Mouse (Mus musculus) heart, embryonic 16.5 days (tissue): ENCODE results near the gene Fam43b. TPM values are rescaled to one million over a fixed set of nuclear protein-coding genes. Genes with fewer than 3 reads are reported as not detected.

Experiments used
- ATAC-seq: fragments of 200-750 bp; cut with Nextera tagmentation; replicated peaks from 2 replicates; pipeline ENCODE4 v1.8.0; 2017; ENCODE audit warnings: moderate number of reproducible peaks; ENCODE audit not compliant: insufficient read depth, low FRiP score; ENCODE audit errors: extremely low read depth
- H3K27ac ChIP-seq: fragments of 300-500 bp; sonication (generic); 2 replicates; pipeline ENCODE4 v1.5.1; 2014; ENCODE audit warnings: mild to moderate bottlenecking, low read length, control low read depth, moderate library complexity
- H3K27me3 ChIP-seq: fragments of 300-500 bp; sonication (generic); 2 replicates; pipeline ENCODE4 v1.6.1; 2014; ENCODE audit warnings: low read length, mixed read lengths; ENCODE audit not compliant: control insufficient read depth, insufficient read depth
- H3K36me3 ChIP-seq: fragments of 300-500 bp; sonication (generic); 2 replicates; pipeline ENCODE4 v1.6.1; 2014; ENCODE audit not compliant: control insufficient read depth, insufficient read depth
- H3K4me1 ChIP-seq: fragments of 300-500 bp; sonication (generic); 2 replicates; pipeline ENCODE4 v1.6.1; 2014; ENCODE audit warnings: low read length, mixed read lengths; ENCODE audit not compliant: control insufficient read depth, insufficient read depth
- H3K4me2 ChIP-seq: fragments of 300-500 bp; sonication (generic); 2 replicates; pipeline ENCODE4 v1.6.1; 2014; ENCODE audit warnings: low read depth, mild to moderate bottlenecking, control low read depth, low read length
- H3K4me3 ChIP-seq: fragments of 300-500 bp; sonication (generic); 2 replicates; pipeline ENCODE4 v1.5.1; 2014; ENCODE audit warnings: mild to moderate bottlenecking, control low read depth, low read length
- H3K9ac ChIP-seq: fragments of 300-500 bp; sonication (generic); 2 replicates; pipeline ENCODE4 v1.6.1; 2014; ENCODE audit warnings: low read length, control low read depth
- H3K9me3 ChIP-seq: fragments of 300-500 bp; sonication (generic); replicated peaks from 2 replicates; pipeline ENCODE4 v1.6.1; 2016; ENCODE audit warnings: low read length; ENCODE audit not compliant: control insufficient read depth
- WGBS: fragments of 180-500 bp; shearing (Covaris S2); extraction: QIAGEN DNeasy Blood & Tissue Kit; methylation state at CpG from one replicate; pipeline ENCODE4 v1.1.7; 2014; 5-methylcytosine and 5-hydroxymethylcytosine counted together
- polyA plus RNA-seq: library from polyadenylated mRNA; unstranded; fragments of >200 nt; fragmentation: Nextera tagmentation; extraction: Ambion mirVana; gene quantifications from 2 replicates; pipeline ENCODE4 v1.2.1, GENCODE M21; 2015

Fam43b gene
- polyA plus RNA-seq, 1 experiment from 2014 or later: 0.20 TPM

- Histone ChIP-seq H3K9me3 (no peaks in the 10 kb centered on the region), H3K36me3 (no peaks in the 10 kb centered on the region), H3K27me3 (0 out of 2 replicates have a peak, but pooled peaks cover 9% of the 10 kb centered on the region), H3K27ac (no peak overlapping the region), H3K4me1 (no peaks in the 10 kb centered on the region), H3K9ac (no peak overlapping the region), H3K4me2 (no peak overlapping the region), H3K4me3 (no peak overlapping the region)
- no peak for ATAC-seq
- WGBS: 5% methylated on average over 2 of the region's 2 CpGs
Measured at GRCm38 (mm10) chr4:138404806-138405205, 8.5 kb upstream of the Fam43b start.

- ATAC-seq: no peak
- Histone ChIP-seq H3K9me3 (no peaks in the 10 kb centered on the region), H3K27ac (no peak overlapping the region), H3K27me3 (peaks cover 79% of the 10 kb centered on the region), H3K4me3 (peak overlapping the region; percentile 46), H3K9ac (0 out of 2 replicates have a peak overlapping the region, but pooled peaks have one; percentile 38), H3K4me1 (peaks cover 14% of the 10 kb centered on the region), H3K36me3 (no peaks in the 10 kb centered on the region), H3K4me2 (peak overlapping the region; percentile 65)
- 10% methylated on average over 8 of the region's 8 CpGs for WGBS
Measured at GRCm38 (mm10) chr4:138396711-138397110, 383 bp upstream of the Fam43b start.

- Histone ChIP-seq H3K27ac (no peak overlapping the region), H3K4me3 (peak overlapping the region; percentile 46), H3K36me3 (no peaks in the 10 kb centered on the region), H3K9me3 (no peaks in the 10 kb centered on the region), H3K27me3 (peaks cover 72% of the 10 kb centered on the region), H3K4me1 (peaks cover 14% of the 10 kb centered on the region), H3K9ac (peak overlapping the region; percentile 7; the same call in 1 of the 2 replicates), H3K4me2 (peak overlapping the region; percentile 65)
- WGBS: under 1% methylated on average over 95 of the region's 103 CpGs
- no peak; the same call in 1 of the 2 replicates for ATAC-seq
Measured at GRCm38 (mm10) chr4:138395087-138395970, 999 bp downstream of the Fam43b start.

- H3K4me3 ChIP-seq: no peak overlapping the region
- no peak overlapping the region for H3K9ac ChIP-seq
- peaks cover 14% of the 10 kb centered on the region for H3K4me1 ChIP-seq
- no peak overlapping the region for H3K27ac ChIP-seq
- no peaks in the 10 kb centered on the region for H3K9me3 ChIP-seq
- peaks cover 65% of the 10 kb centered on the region for H3K27me3 ChIP-seq
- ATAC-seq: no peak
- H3K4me2 ChIP-seq: no peak overlapping the region
- WGBS: 49% methylated on average over 7 of the region's 7 CpGs
- no peaks in the 10 kb centered on the region for H3K36me3 ChIP-seq
Measured at GRCm38 (mm10) chr4:138393703-138394102, 2.6 kb downstream of the Fam43b start.

- peaks cover 9% of the 10 kb centered on the region; the same call in 1 of the 2 replicates for H3K27me3 ChIP-seq
- no peak overlapping the region for H3K27ac ChIP-seq
- 51% methylated on average over 4 of the region's 4 CpGs for WGBS
- no peak overlapping the region for H3K4me3 ChIP-seq
- no peak for ATAC-seq
- H3K9ac ChIP-seq: no peak overlapping the region
- no peak overlapping the region for H3K4me2 ChIP-seq
- H3K9me3 ChIP-seq: no peaks in the 10 kb centered on the region
- H3K36me3 ChIP-seq: no peaks in the 10 kb centered on the region
- H3K4me1 ChIP-seq: no peaks in the 10 kb centered on the region
Measured at GRCm38 (mm10) chr4:138383789-138384188, 12.5 kb downstream of the Fam43b start.

- Histone ChIP-seq H3K36me3 (no peaks in the 10 kb centered on the region), H3K4me1 (no peaks in the 10 kb centered on the region), H3K9me3 (no peaks in the 10 kb centered on the region), H3K27ac (no peak overlapping the region), H3K9ac (no peak overlapping the region), H3K27me3 (peaks cover 9% of the 10 kb centered on the region; the same call in 1 of the 2 replicates), H3K4me2 (no peak overlapping the region), H3K4me3 (no peak overlapping the region)
- ATAC-seq: no peak
- WGBS: 69% methylated on average over 6 of the region's 6 CpGs
Measured at GRCm38 (mm10) chr4:138382462-138382861, 13.9 kb downstream of the Fam43b start.

- H3K27ac ChIP-seq: no peak overlapping the region
- H3K9ac ChIP-seq: no peak overlapping the region
- H3K4me1 ChIP-seq: no peaks in the 10 kb centered on the region
- no peak for ATAC-seq
- peaks cover 9% of the 10 kb centered on the region; the same call in 1 of the 2 replicates for H3K27me3 ChIP-seq
- WGBS: 53% methylated on average over 10 of the region's 10 CpGs
- H3K36me3 ChIP-seq: no peaks in the 10 kb centered on the region
- no peak overlapping the region for H3K4me3 ChIP-seq
- H3K4me2 ChIP-seq: no peak overlapping the region
- no peaks in the 10 kb centered on the region for H3K9me3 ChIP-seq
Measured at GRCm38 (mm10) chr4:138380132-138380689, 16.1 kb downstream of the Fam43b start.

- no peak; the same call in 1 of the 2 replicates for ATAC-seq
- Histone ChIP-seq H3K9ac (no peak overlapping the region), H3K27me3 (peaks cover 9% of the 10 kb centered on the region; the same call in 1 of the 2 replicates), H3K36me3 (no peaks in the 10 kb centered on the region), H3K4me2 (no peak overlapping the region), H3K27ac (no peak overlapping the region), H3K9me3 (no peaks in the 10 kb centered on the region), H3K4me1 (no peaks in the 10 kb centered on the region), H3K4me3 (no peak overlapping the region)
- WGBS: 58% methylated on average over 14 of the region's 14 CpGs
Measured at GRCm38 (mm10) chr4:138379091-138379840, 17.1 kb downstream of the Fam43b start.
